Mouse (Mus musculus) spleen, adult 2 months (tissue): Measurements from ENCODE around the gene Fam173a.

Source experiments
- CTCF ChIP-seq: fragments of 200-500 bp; IDR thresholded peaks from 2 replicates; pipeline ENCODE4 v1.5.1; 2011; ENCODE audit warnings: mild to moderate bottlenecking, inconsistent platforms; ENCODE audit not compliant: insufficient read depth, insufficient read length, insufficient replicate concordance; ENCODE audit errors: extremely low read depth
- POLR2A ChIP-seq: fragments of 200-500 bp; IDR thresholded peaks from 2 replicates; pipeline ENCODE4 v1.6.1; 2011; ENCODE audit warnings: low read depth, low read length, inconsistent platforms

DNA sequence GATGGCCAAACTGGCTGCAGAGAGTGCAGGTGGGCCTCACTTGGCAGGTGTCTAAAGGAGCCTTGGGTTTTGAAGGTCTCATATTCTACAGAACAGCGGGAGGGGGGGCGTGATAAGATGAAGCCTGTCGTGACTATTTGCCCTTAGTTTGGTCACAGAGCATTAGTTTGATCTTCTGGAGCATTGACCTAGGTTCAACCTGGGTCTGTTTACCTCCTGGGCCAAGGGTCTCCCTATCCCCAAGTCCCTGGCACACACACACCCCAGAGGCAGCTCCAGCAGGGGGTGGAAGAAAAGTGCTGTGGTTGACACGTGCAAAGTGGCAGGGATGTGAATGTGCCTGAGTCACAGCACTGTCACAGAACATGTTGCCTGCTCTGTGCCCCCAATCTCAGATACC lies 18.2 kb upstream of the Fam173a start:
- TF ChIP-seq POLR2A (no peak), CTCF (no peak)
